Mouse (Mus musculus): Measurements from ENCODE around the gene Snx25. TPM values are rescaled to one million over a fixed set of nuclear protein-coding genes. Genes with fewer than 3 reads are reported as not detected.

Snx25 gene
- polyA plus RNA-seq, 1 experiment from 2014 or later = 7.4 TPM

GRCm38 (mm10) chr8:45990631-45991310 lies 161.2 kb downstream of the Snx25 start:
- H3K4me3 ChIP-seq (ENCODE audit: low read length) = no peak overlapping the region
- no peaks in the 10 kb centered on the region for H3K9me3 ChIP-seq (ENCODE audit: control insufficient read depth, low read length)
- WGBS = 88% methylated on average over 4 of the region's 4 CpGs
- H3K36me3 ChIP-seq (ENCODE audit: control insufficient read depth, insufficient read depth, low read length) = peaks cover 34% of the 10 kb centered on the region
- H3K9ac ChIP-seq (ENCODE audit: low read depth, low read length) = no peak overlapping the region
- ATAC-seq (ENCODE audit: low FRiP score, low TSS enrichment) = no peak
- no peaks in the 10 kb centered on the region for H3K27me3 ChIP-seq (ENCODE audit: control insufficient read depth, insufficient read depth, low read length)
- H3K4me2 ChIP-seq (replicated peaks; ENCODE audit: low read depth, low read length) = no peak overlapping the region
- H3K27ac ChIP-seq (ENCODE audit: low read depth, low read length) = no peak overlapping the region
- no peaks in the 10 kb centered on the region for H3K4me1 ChIP-seq (ENCODE audit: control insufficient read depth, insufficient read depth, low read length)

GRCm38 (mm10) chr8:45988189-45988588 lies 163.8 kb downstream of the Snx25 start:
- H3K4me1 ChIP-seq (ENCODE audit: control insufficient read depth, insufficient read depth, low read length) = no peaks in the 10 kb centered on the region
- H3K4me3 ChIP-seq (ENCODE audit: low read length) = no peak overlapping the region
- no peaks in the 10 kb centered on the region for H3K9me3 ChIP-seq (ENCODE audit: control insufficient read depth, low read length)
- H3K9ac ChIP-seq (ENCODE audit: low read depth, low read length) = no peak overlapping the region
- no peak for ATAC-seq (ENCODE audit: low FRiP score, low TSS enrichment)
- peaks cover 39% of the 10 kb centered on the region for H3K36me3 ChIP-seq (ENCODE audit: control insufficient read depth, insufficient read depth, low read length)
- no peaks in the 10 kb centered on the region for H3K27me3 ChIP-seq (ENCODE audit: control insufficient read depth, insufficient read depth, low read length)
- no peak overlapping the region for H3K27ac ChIP-seq (ENCODE audit: low read depth, low read length)
- no peak overlapping the region for H3K4me2 ChIP-seq (replicated peaks; ENCODE audit: low read depth, low read length)
- WGBS = 78% methylated on average over 2 of the region's 2 CpGs

- no peaks in the 10 kb centered on the region for H3K4me1 ChIP-seq (ENCODE audit: control insufficient read depth, insufficient read depth, low read length)
- H3K27me3 ChIP-seq (ENCODE audit: control insufficient read depth, insufficient read depth, low read length) = no peaks in the 10 kb centered on the region
- H3K9me3 ChIP-seq (ENCODE audit: control insufficient read depth, low read length) = no peaks in the 10 kb centered on the region
- no peak overlapping the region for H3K9ac ChIP-seq (ENCODE audit: low read depth, low read length)
- no peak overlapping the region for H3K27ac ChIP-seq (ENCODE audit: low read depth, low read length)
- peaks cover 43% of the 10 kb centered on the region for H3K36me3 ChIP-seq (ENCODE audit: control insufficient read depth, insufficient read depth, low read length)
- WGBS = 79% methylated on average over 3 of the region's 3 CpGs
- no peak overlapping the region for H3K4me2 ChIP-seq (replicated peaks; ENCODE audit: low read depth, low read length)
- ATAC-seq (ENCODE audit: low FRiP score, low TSS enrichment) = no peak
- no peak overlapping the region for H3K4me3 ChIP-seq (ENCODE audit: low read length)
Measured at GRCm38 (mm10) chr8:45986665-45987064, 165.3 kb downstream of the Snx25 start.

Other genes starting within 250 kb of the Snx25 start
- not detected in 2 replicates for gene Ccdc110, start 217.5 kb downstream of the Snx25 start, polyA plus RNA-seq (2014; fragmentation: Nextera tagmentation; extraction: Ambion mirVana)
- 4.3 and 4.7 TPM in 2 replicates for gene 1700029J07Rik, start 176.9 kb downstream of the Snx25 start, polyA plus RNA-seq (2014; fragmentation: Nextera tagmentation; extraction: Ambion mirVana)
- 74.1 and 74.9 TPM in 2 replicates for gene Ufsp2, start 176.6 kb downstream of the Snx25 start, polyA plus RNA-seq (2014; fragmentation: Nextera tagmentation; extraction: Ambion mirVana)
- 0.32 and 0.39 TPM in 2 replicates for gene Lrp2bp, start 152.9 kb downstream of the Snx25 start, polyA plus RNA-seq (2014; fragmentation: Nextera tagmentation; extraction: Ambion mirVana)
- gene Ankrd37, start 146.5 kb downstream of the Snx25 start, polyA plus RNA-seq (2014; fragmentation: Nextera tagmentation; extraction: Ambion mirVana) = 17.9 and 25.4 TPM in 2 replicates
- 28.8 and 30.9 TPM in 2 replicates for gene Cfap97, start 388 bp downstream of the Snx25 start, polyA plus RNA-seq (2014; fragmentation: Nextera tagmentation; extraction: Ambion mirVana)
- gene Slc25a4, start 59.1 kb upstream of the Snx25 start, polyA plus RNA-seq (2014; fragmentation: Nextera tagmentation; extraction: Ambion mirVana) = 535 and 564 TPM in 2 replicates
- not detected in 2 replicates for gene Helt, start 142.5 kb upstream of the Snx25 start, polyA plus RNA-seq (2014; fragmentation: Nextera tagmentation; extraction: Ambion mirVana)

Measured in kidney, embryonic 14.5 days (tissue).